In genomic region chr4:126428682-126429346, GRCm38 (mm10) we compare ENCODE assay signal across 8 mouse cellular contexts. TPM values are rescaled to one million over a fixed set of nuclear protein-coding genes. Genes with fewer than 3 reads are reported as not detected.
DNase-seq lines count a peak whose midpoint lies in the region; ATAC-seq and TF ChIP-seq lines count a peak whose summit lies in the region.

No protein-coding gene starts in this region.

- no peak; the same call in 1 of the 2 replicates for ATAC-seq in intestine, postnatal 0 days

- no peak for TF ChIP-seq CTCF in CH12.LX (conservative IDR thresholded peaks at IDR 0.05 in 1 of 2, IDR thresholded peaks at IDR 0.05 in 1 of 2; ENCODE audit: low read depth in 2 of 2, low read length in 2 of 2)
- no peak for TF ChIP-seq CTCF in embryonic fibroblast, embryonic 13.5 days (IDR thresholded peaks at IDR 0.05; ENCODE audit: borderline replicate concordance, insufficient read depth, low read length)
- no peak for TF ChIP-seq CTCF in intestine, postnatal 0 days (IDR thresholded peaks at IDR 0.05; ENCODE audit: low read depth)

- H3K4me3 ChIP-seq in CH12.LX (replicated peaks in 1 of 3; ENCODE audit: low read depth in 2 of 3, low read length in 2 of 3, poor library complexity in 1 of 3) = peak overlapping the region; percentile 89 to 99 (median 96)
- peak overlapping the region; percentile 91 for H3K4me3 ChIP-seq in embryonic fibroblast, embryonic 13.5 days (ENCODE audit: insufficient read depth, low read length)
- peak overlapping the region; percentile 85 for H3K4me3 ChIP-seq in intestine, postnatal 0 days (ENCODE audit: low read depth, low read length)

- no peaks in the 10 kb centered on the region; the same call in 1 of the 2 replicates for H3K79me2 ChIP-seq in CH12.LX (replicated peaks; ENCODE audit: control insufficient read depth, extremely low read depth, insufficient read depth, poor library complexity, severe bottlenecking)

- peak overlapping the region; percentile 65; the same call in 1 of the 2 replicates for H3K4me2 ChIP-seq in CH12.LX (ENCODE audit: insufficient read depth, low read depth, poor library complexity, severe bottlenecking)
- H3K4me2 ChIP-seq in intestine, postnatal 0 days (replicated peaks; ENCODE audit: low read depth) = peak overlapping the region; percentile 90

- DNase-seq in cerebellum, adult 9-11 months = peak; percentile 20
- no peak for DNase-seq in cerebellum, adult 11 months
- no peak for DNase-seq in CH12.LX (ENCODE audit: extremely low read depth)
- peak; percentile 32 for DNase-seq in naive thymus-derived CD4-positive, alpha-beta T cell, adult 2 months (ENCODE audit: low read depth)
- DNase-seq in spleen, adult 12 weeks (ENCODE audit: low spot score) = no peak
- DNase-seq in urinary bladder, postnatal 10 days (ENCODE audit: low spot score) = no peak

- peak overlapping the region; percentile 79 for H3K9ac ChIP-seq in CH12.LX (ENCODE audit: insufficient read depth, low read depth)
- H3K9ac ChIP-seq in intestine, postnatal 0 days (ENCODE audit: low read depth, low read length) = peak overlapping the region; percentile 84

- no peak for TF ChIP-seq POLR2A in CH12.LX (IDR thresholded peaks at IDR 0.05; ENCODE audit: low read depth, low read length)
- TF ChIP-seq POLR2A in embryonic fibroblast, embryonic 13.5 days (IDR thresholded peaks at IDR 0.05; ENCODE audit: low read depth, low read length) = no peak

- dilution Hi-C loops in CH12.LX (cut with MboI; ENCODE audit: extremely low pct_ligation_motif_present, extremely low pct_unique_long_range_greater_than_20kb, low sequenced_read_pairs) = no loop called here

- no peak for TF ChIP-seq RAD21 in CH12.LX (IDR thresholded peaks at IDR 0.05; ENCODE audit: low read depth, low read length)

- H3K4me1 ChIP-seq in CH12.LX (ENCODE audit: control insufficient read depth in 1 of 2, insufficient read depth in 2 of 2) = peaks cover 0 to 43% of the 10 kb centered on the region in 2 experiments; a peak in 2 of 4 replicates
- peaks cover 14% of the 10 kb centered on the region for H3K4me1 ChIP-seq in embryonic fibroblast, embryonic 13.5 days (ENCODE audit: control insufficient read depth, insufficient read depth, low read length)
- no peaks in the 10 kb centered on the region for H3K4me1 ChIP-seq in intestine, postnatal 0 days (replicated peaks; ENCODE audit: control insufficient read depth, insufficient read depth, low read length)

- in situ Hi-C loops in CH12.LX (cut with MboI; ENCODE audit: low pct_ligation_motif_present, low pct_unique_long_range_greater_than_20kb, low sequenced_read_pairs) = no loop called here

- H3K9me3 ChIP-seq in CH12.LX (replicated peaks; ENCODE audit: low read length) = no peaks in the 10 kb centered on the region
- no peaks in the 10 kb centered on the region for H3K9me3 ChIP-seq in intestine, postnatal 0 days (ENCODE audit: control insufficient read depth)

- no peaks in the 10 kb centered on the region for H3K27me3 ChIP-seq in CH12.LX (replicated peaks)
- no peaks in the 10 kb centered on the region for H3K27me3 ChIP-seq in intestine, postnatal 0 days (replicated peaks; ENCODE audit: control insufficient read depth, insufficient read depth, low read length)

- H3K36me3 ChIP-seq in CH12.LX (replicated peaks in 1 of 2; ENCODE audit: control insufficient read depth in 1 of 2, insufficient read depth in 1 of 2, low read length in 1 of 2) = peaks cover 0 to 18% of the 10 kb centered on the region in 2 experiments
- H3K36me3 ChIP-seq in intestine, postnatal 0 days (ENCODE audit: control insufficient read depth, insufficient read depth) = no peaks in the 10 kb centered on the region

- whole genome bisulfite sequencing in intestine, postnatal 0 days = 1% methylated on average over 24 of the region's 24 CpGs

- peak overlapping the region; percentile 74 for H3K27ac ChIP-seq in CH12.LX (ENCODE audit: insufficient read depth, low read depth)
- peak overlapping the region; percentile 80 for H3K27ac ChIP-seq in embryonic fibroblast, embryonic 13.5 days (ENCODE audit: insufficient read depth, low read length)
- H3K27ac ChIP-seq in intestine, postnatal 0 days (ENCODE audit: low read depth, low read length) = peak overlapping the region; percentile 58

- no peak for TF ChIP-seq EP300 in CH12.LX (IDR thresholded peaks at IDR 0.05; ENCODE audit: low read length)

TF ChIP-seq in CH12.LX, 34 proteins besides CTCF, POLR2A, EP300 and RAD21:
- TF ChIP-seq ETS1 (conservative IDR thresholded peaks at IDR 0.05; ENCODE audit: low read depth, low read length) (no peak), ZNF384 (IDR thresholded peaks at IDR 0.05; ENCODE audit: low read depth, low read length) (no peak), JUN (IDR thresholded peaks at IDR 0.05; ENCODE audit: insufficient read depth, low read depth, low read length) (no peak), SMC3 (IDR thresholded peaks at IDR 0.05; ENCODE audit: low read depth, low read length) (no peak), JUND (conservative IDR thresholded peaks at IDR 0.05; ENCODE audit: low read depth, low read length) (no peak), ELF1 (IDR thresholded peaks at IDR 0.05; ENCODE audit: low read depth, low read length) (no peak), SIN3A (IDR thresholded peaks at IDR 0.05; ENCODE audit: low read length) (no peak), CHD1 (IDR thresholded peaks at IDR 0.05; ENCODE audit: low read depth, low read length) (no peak), POLR2AphosphoS2 (IDR thresholded peaks at IDR 0.05; ENCODE audit: low read depth, low read length) (no peak), TCF12 (IDR thresholded peaks at IDR 0.05; ENCODE audit: low read depth, low read length) (no peak)

RNA-seq across cellular contexts. Expression of gene Ago3, which starts 0.5 kb away (rescaled TPM):
- total RNA-seq in CH12.LX (2012; rRNA removed) = 6.7 and 6.9 TPM in 2 replicates
- 4.6 and 5.3 TPM in 2 replicates for total RNA-seq in CH12.LX (2014; rRNA removed)
- polyA plus RNA-seq in CH12.LX (2012; ENCODE audit: insufficient read length, low read depth) = 3.8 and 5.3 TPM in 2 replicates
- 18.0 and 22.7 TPM in 2 replicates for polyA plus RNA-seq in embryonic fibroblast, embryonic 13.5 days (2011; ENCODE audit: insufficient read length, low read depth, missing spikeins)
- polyA plus RNA-seq in intestine, postnatal 0 days (2015; fragmentation: Nextera tagmentation; extraction: Ambion mirVana) = 9.3 and 10.5 TPM in 2 replicates

RNA-seq across cellular contexts. Expression of gene Ago1, which starts 39.6 kb away (rescaled TPM):
- total RNA-seq in CH12.LX (2012; rRNA removed) = 10.8 and 10.9 TPM in 2 replicates
- 6.2 and 6.9 TPM in 2 replicates for total RNA-seq in CH12.LX (2014; rRNA removed)
- polyA plus RNA-seq in CH12.LX (2012; ENCODE audit: insufficient read length, low read depth) = 23.1 and 29.0 TPM in 2 replicates
- 26.6 and 27.0 TPM in 2 replicates for polyA plus RNA-seq in embryonic fibroblast, embryonic 13.5 days (2011; ENCODE audit: insufficient read length, low read depth, missing spikeins)
- 2.7 and 3.2 TPM in 2 replicates for polyA plus RNA-seq in intestine, postnatal 0 days (2015; fragmentation: Nextera tagmentation; extraction: Ambion mirVana)

Comparison
In these comparisons a context has a peak if more than half of its experiments do, and no peak if none do; other contexts are left out.
1. DNase-seq: peak in cerebellum, adult 9-11 months (single experiment) and naive thymus-derived CD4-positive, alpha-beta T cell, adult 2 months (single experiment); none in cerebellum, adult 11 months (single experiment), CH12.LX (single experiment), spleen, adult 12 weeks (single experiment) and urinary bladder, postnatal 10 days (single experiment).
2. Peak in every context shown above with its lines, with median percentiles within 50 percentile points of each other: H3K27ac ChIP-seq and H3K4me3 ChIP-seq.